Mouse (Mus musculus): ENCODE data around the gene Fam78a. TPM values are rescaled to one million over a fixed set of nuclear protein-coding genes. Genes with fewer than 3 reads are reported as not detected.

Gene Fam78a
- total RNA-seq, 2 experiments from 2014 or later, result 4.2 to 6.6 TPM

Small RNA genes lying within 50 kb of the gene (microRNA-seq; reads per million reads assigned to microRNA genes)
- gene Mir7674, result 2.0 to 3.4 reads per million in 2 experiments

Other genes with a start within 250 kb of the Fam78a start
- 10 to 100 TPM in 1 of 2 experiments, 1 to 10 TPM in 1; 9.1 to 10.4 TPM for gene Fibcd1, start 238.9 kb downstream of the Fam78a start, total RNA-seq (2021)
- 1 to 10 TPM; 7.6 to 8.7 TPM for gene Lamc3, start 197.6 kb downstream of the Fam78a start, total RNA-seq (2021)
- 1 to 10 TPM; 2.6 to 2.9 TPM for gene Aif1l, start 134.7 kb downstream of the Fam78a start, total RNA-seq (2021)
- 10 to 100 TPM; 47.7 to 61.0 TPM for gene Nup214, start 110.4 kb downstream of the Fam78a start, total RNA-seq (2021)
- gene Plpp7, start 10.7 kb upstream of the Fam78a start, total RNA-seq (2021), result 10 to 100 TPM; 27.6 to 28.0 TPM
- 100 to 1,000 TPM; 240 TPM for gene Prrc2b, start 66.2 kb upstream of the Fam78a start, total RNA-seq (2021)
- 10 to 100 TPM; 21.4 to 24.4 TPM for gene Pomt1, start 151.7 kb upstream of the Fam78a start, total RNA-seq (2021)
- gene Uck1, start 175.3 kb upstream of the Fam78a start, total RNA-seq (2021), result 10 to 100 TPM; 51.6 to 55.8 TPM
- gene Golga2, start 202.5 kb upstream of the Fam78a start, total RNA-seq (2021), result 10 to 100 TPM; 82.6 to 82.8 TPM
- gene Swi5, start 203.2 kb upstream of the Fam78a start, total RNA-seq (2021), result 100 to 1,000 TPM; 213 to 214 TPM

All from left cerebral cortex, postnatal 25 days (tissue).